Mouse (Mus musculus): ENCODE results near the gene U90926.

- TF ChIP-seq CTCF (IDR thresholded peaks at IDR 0.05; ENCODE audit: control insufficient read depth, insufficient read depth, low read length) (no peak), POLR2A (IDR thresholded peaks at IDR 0.05; ENCODE audit: borderline replicate concordance, control insufficient read depth, low read depth, low read length) (no peak)
Observed at GRCm38 (mm10) chr5:92263761-92264359, 48.7 kb upstream of the U90926 start.

Measured in bone marrow, adult 2 months (tissue).